Mouse (Mus musculus) testis, adult 2 months (tissue): ENCODE measurements around the gene Chrdl2. TPM values are rescaled to one million over a fixed set of nuclear protein-coding genes. Genes with fewer than 3 reads are reported as not detected.
"Not testable (repeated sequence)": the region's sequence is repeated elsewhere in the genome, so short reads cannot be mapped to it uniquely, and the experiment has no call there.

Experiments used
- H3K27ac ChIP-seq: fragments of 200-500 bp; 2 replicates; pipeline ENCODE4 v1.5.1; 2012; ENCODE audit warnings: low read depth, low read length; ENCODE audit not compliant: control insufficient read depth, insufficient read depth
- H3K27me3 ChIP-seq: fragments of 200-500 bp; 2 replicates; pipeline ENCODE4 v1.6.1; 2012; ENCODE audit warnings: mild to moderate bottlenecking, low read length, moderate library complexity; ENCODE audit not compliant: control insufficient read depth, insufficient read depth
- H3K36me3 ChIP-seq: fragments of 200-500 bp; 2 replicates; pipeline ENCODE4 v1.6.1; 2012; ENCODE audit warnings: mild to moderate bottlenecking, low read length; ENCODE audit not compliant: control insufficient read depth, insufficient read depth
- H3K4me1 ChIP-seq: fragments of 200-500 bp; 2 replicates; pipeline ENCODE4 v1.6.1; 2012; ENCODE audit warnings: low read length; ENCODE audit not compliant: control insufficient read depth, insufficient read depth
- H3K4me3 ChIP-seq: fragments of 200-500 bp; 2 replicates; pipeline ENCODE4 v1.5.1; 2012; ENCODE audit warnings: low read depth, mild to moderate bottlenecking, low read length, moderate library complexity, mixed read lengths; ENCODE audit not compliant: control insufficient read depth
- CTCF ChIP-seq: fragments of 200-500 bp; IDR thresholded peaks from 2 replicates; pipeline ENCODE4 v1.5.1; 2012; ENCODE audit warnings: low read depth, mild to moderate bottlenecking, inconsistent platforms, low read length, moderate library complexity; ENCODE audit not compliant: control insufficient read depth, insufficient read depth, insufficient replicate concordance
- POLR2A ChIP-seq: fragments of 200-500 bp; IDR thresholded peaks from 2 replicates; pipeline ENCODE4 v1.6.1; 2012; ENCODE audit warnings: low read depth, mild to moderate bottlenecking, inconsistent platforms, low read length, moderate library complexity; ENCODE audit not compliant: control insufficient read depth
- polyA plus RNA-seq: library from polyadenylated mRNA; depleted of rRNA; stranded (reverse); fragments of >200 nt; gene quantifications from 2 replicates; pipeline ENCODE4 v1.2.3, GENCODE M21; 2012

Gene Chrdl2
- polyA plus RNA-seq, 1 experiment, result 0.38 TPM

DNA sequence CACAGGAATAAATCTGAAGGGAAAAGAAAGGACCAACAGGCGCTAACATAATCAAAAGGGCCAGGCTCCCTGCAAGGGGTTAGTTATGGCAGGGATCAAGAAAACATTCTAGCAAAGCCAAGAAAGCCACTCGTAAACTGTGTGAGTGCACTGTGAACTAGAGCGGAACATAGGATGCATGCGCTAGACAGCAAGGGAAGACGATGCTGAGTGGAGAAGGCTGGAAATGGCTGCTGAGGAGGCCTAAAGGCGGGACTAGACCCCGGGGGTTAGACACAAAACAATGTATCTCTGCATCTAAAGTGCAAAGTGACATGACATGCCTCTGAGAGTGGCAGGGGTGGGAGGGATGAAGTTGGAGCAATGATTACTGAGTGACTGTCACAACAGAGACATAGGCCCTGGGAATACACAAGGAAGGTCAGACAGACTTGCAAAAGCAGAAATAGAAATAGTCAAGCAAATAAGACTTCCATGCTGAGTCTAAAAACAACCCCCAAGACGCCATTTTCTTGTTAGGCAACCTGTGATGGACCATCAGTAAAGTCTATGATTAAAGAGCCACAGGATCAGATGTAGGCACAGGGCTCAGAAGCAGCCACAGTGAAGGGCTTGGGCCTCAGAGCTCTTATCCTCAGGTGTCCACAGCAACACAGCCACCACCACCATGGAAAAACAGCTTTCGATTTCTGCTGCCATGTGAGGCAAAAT is 39.8 kb upstream of the Chrdl2 start:
- no peaks in the 10 kb centered on the region for H3K27me3 ChIP-seq
- H3K4me1 ChIP-seq, result 0 out of 2 replicates have a peak, but pooled peaks cover 3% of the 10 kb centered on the region
- no peaks in the 10 kb centered on the region for H3K36me3 ChIP-seq
- H3K4me3 ChIP-seq, result no peak overlapping the region
- TF ChIP-seq POLR2A (no peak), CTCF (no peak)
- H3K27ac ChIP-seq, result peak overlapping the region; percentile 32; the same call in 1 of the 2 replicates

DNA sequence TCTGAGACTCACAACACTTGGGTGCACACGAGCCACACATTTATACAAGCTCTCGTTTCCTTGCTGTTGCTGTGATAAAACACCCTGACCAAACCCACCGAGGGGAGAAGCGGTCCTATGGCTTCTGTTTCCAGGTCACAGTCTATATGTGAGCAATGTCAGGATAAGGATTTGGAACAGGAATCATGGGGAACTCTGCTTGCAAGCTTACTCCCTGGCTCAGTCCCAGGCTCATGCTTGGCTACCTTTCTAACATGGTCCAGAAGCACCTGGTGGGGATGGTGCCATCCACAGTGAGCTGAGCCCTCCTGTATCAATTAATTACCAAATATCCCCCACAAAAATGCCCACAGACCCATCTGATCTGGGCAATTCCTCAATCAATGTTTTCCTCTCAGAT is 36.8 kb upstream of the Chrdl2 start:
- Histone ChIP-seq H3K27ac (no peak overlapping the region), H3K4me1 (no peaks in the 10 kb centered on the region), H3K4me3 (no peak overlapping the region), H3K36me3 (no peaks in the 10 kb centered on the region), H3K27me3 (no peaks in the 10 kb centered on the region)
- no peak for TF ChIP-seq POLR2A
- no peak for TF ChIP-seq CTCF

DNA sequence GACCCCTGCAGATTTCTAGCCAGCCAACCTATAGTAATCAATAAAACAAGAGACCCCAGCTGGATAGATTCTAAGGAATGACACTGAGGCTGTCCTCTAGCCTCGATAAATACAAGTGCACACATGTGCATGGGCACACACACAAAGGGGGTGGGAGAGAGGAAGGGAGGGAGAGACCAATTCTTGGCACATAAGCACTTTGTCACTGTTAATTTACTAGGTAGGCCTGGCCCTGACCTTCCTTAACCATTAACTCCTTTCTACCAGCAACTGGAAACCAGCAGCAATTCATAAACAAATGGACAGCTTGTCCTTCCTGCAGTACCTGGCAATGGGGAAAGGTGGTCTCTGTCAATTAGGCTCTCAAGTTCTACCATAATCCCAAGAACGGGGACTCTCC is 34.0 kb upstream of the Chrdl2 start:
- Histone ChIP-seq H3K27me3 (no peaks in the 10 kb centered on the region), H3K4me3 (no peak overlapping the region), H3K4me1 (no peaks in the 10 kb centered on the region), H3K27ac (no peak overlapping the region), H3K36me3 (no peaks in the 10 kb centered on the region)
- TF ChIP-seq POLR2A (no peak), CTCF (no peak)

DNA sequence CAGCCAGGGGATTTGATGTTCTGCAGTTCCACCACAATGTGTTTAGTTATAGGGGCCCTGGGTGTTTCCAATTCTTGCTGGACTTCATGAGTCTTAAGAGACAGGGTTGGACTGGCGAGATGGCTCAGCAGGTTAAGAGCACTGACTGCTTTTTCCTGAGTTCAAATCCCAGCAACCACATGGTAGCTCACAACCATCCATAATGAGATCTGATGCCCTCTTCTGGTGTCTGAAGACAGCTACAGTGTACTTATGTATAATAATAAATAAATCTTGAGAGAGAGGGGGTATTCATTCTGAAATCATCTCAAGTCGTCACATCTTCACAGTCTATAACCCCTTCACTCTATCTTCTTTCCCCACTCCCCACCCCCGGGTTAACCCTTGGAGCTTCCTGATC is 33.1 kb upstream of the Chrdl2 start:
- H3K4me3 ChIP-seq, H3K27me3 ChIP-seq, H3K4me1 ChIP-seq, H3K36me3 ChIP-seq, H3K27ac ChIP-seq: not testable (repeated sequence)

DNA sequence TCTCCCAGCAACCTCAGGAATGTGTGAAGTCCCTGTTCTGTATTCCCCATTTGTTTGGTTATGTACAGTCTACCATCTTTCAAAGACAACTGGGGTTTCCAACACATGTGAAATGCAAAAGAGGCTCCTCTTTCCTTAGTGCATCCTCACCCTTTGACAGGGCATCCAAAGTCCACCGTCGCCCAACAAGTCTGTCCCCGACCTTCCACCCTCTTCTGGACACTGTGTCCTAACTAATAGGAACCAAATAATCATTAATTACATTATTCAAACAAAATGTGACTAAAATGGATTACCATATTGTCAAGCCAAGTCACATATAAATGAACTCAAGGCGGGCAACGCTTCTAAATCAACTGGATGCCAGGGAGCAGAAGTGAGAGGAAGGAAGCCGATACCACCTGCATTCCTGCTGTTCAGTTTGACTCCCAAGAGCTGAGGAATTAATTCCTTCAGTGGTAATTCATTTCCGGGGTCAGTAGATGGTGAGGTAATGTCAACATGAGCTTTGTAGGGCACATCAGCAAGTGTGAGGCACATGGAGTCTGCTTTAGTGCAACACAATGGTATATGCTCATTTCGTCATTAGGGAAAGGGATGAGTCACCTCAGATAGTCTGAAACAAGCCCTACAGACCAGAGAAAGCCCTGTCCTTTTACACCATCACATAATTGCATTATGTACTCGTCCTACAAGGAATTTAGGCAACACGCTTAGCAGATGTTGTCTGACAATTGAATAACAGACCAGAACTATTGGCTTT is 31.6 kb upstream of the Chrdl2 start:
- Histone ChIP-seq H3K4me1 (peaks cover 3% of the 10 kb centered on the region; the same call in 1 of the 2 replicates), H3K36me3 (no peaks in the 10 kb centered on the region)

DNA sequence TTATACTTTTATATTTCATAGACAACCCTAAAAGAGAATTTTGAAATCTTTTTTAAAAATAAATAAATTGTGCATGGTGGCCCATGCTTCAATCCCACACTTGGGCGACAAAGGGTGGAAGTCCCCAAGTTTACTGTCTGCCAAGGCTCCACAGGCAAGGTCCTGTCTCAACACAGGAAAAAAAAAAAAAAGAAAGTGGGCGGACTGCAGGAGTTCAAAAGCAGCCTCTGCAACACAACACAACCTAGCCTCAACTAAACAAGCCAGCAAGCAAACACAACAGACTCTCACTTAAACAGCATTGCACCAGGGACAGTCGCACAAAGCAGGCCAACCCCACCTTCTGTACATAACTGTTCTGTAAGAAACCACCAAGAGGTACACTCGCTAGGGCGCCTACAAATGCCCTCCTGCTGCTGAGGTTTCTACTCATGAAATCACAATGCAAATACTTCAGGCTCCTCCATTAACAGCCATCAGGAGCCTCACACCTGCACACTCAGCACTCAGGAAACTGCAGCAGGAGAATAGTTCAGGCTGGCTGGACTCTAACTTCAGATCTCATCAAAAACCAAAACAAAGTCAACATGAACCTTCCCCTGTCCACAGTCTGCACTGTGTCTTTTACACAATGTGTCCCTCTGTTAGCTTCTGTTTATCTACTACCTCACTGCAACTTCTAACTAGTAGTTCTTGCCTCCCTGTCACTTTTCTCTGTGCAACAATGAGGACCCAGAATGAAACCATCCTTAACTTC is 30.0 kb upstream of the Chrdl2 start:
- H3K27ac ChIP-seq, result no peak overlapping the region
- no peak overlapping the region for H3K4me3 ChIP-seq
- H3K4me1 ChIP-seq, result peaks cover 8% of the 10 kb centered on the region; the same call in 1 of the 2 replicates
- no peak for TF ChIP-seq POLR2A
- no peak for TF ChIP-seq CTCF
- H3K27me3 ChIP-seq, result no peaks in the 10 kb centered on the region
- H3K36me3 ChIP-seq, result no peaks in the 10 kb centered on the region

More for the DNA sequence above, 31.6 kb upstream of the Chrdl2 start:
- no peaks in the 10 kb centered on the region for H3K27me3 ChIP-seq
- H3K4me3 ChIP-seq, result no peak overlapping the region
- H3K27ac ChIP-seq, result no peak overlapping the region
- no peak for TF ChIP-seq POLR2A
- TF ChIP-seq CTCF, result no peak

DNA sequence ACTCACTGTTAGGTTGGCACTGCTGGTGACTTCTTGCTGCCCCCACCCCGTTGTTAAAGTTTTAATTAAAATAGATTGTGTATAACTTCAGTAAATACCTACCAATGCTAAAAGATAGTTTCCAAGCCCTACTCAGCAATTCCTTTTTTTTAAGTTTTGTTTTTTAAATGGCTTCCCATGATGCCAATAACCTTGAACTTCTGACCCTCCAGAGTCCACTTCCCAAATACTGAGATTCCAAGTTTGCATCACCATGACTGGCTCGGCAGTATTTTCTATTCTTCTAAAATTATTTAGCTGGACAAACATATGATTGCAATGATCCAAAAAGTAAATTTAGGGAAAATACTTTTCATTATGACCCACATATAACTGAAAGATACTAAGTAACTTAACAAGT is 27.9 kb upstream of the Chrdl2 start:
- TF ChIP-seq POLR2A, result no peak
- H3K36me3 ChIP-seq, result no peaks in the 10 kb centered on the region
- H3K4me1 ChIP-seq, result peaks cover 13% of the 10 kb centered on the region; the same call in 1 of the 2 replicates
- H3K4me3 ChIP-seq, result no peak overlapping the region
- no peaks in the 10 kb centered on the region for H3K27me3 ChIP-seq
- H3K27ac ChIP-seq, result no peak overlapping the region
